Mouse (Mus musculus): Measurements from ENCODE around the gene Rbm39.
A peak's percentile ranks its signal among the peaks of the same experiment; 100 is the strongest.

Gene Rbm39

GRCm38 (mm10) chr2:156111358-156112079 lies 68.5 kb downstream of the Rbm39 start, which contains the start of the genes Cpne1 and Rbm12:
TSS of gene Cpne1 (minus strand) at chr2:156111965.
TSS of gene Rbm12 (minus strand) at chr2:156111978.
- DNase-seq (ENCODE audit: low spot score in 2 of 2), result peak; percentile 88 to 90

GRCm38 (mm10) chr2:156110627-156111357 lies 69.2 kb downstream of the Rbm39 start:
- no peak for DNase-seq (ENCODE audit: low spot score in 2 of 2)
